Mouse (Mus musculus) liver, embryonic 14.5 days (tissue): ENCODE data around the gene St8sia4.

Source experiments
- CTCF ChIP-seq: IDR thresholded peaks from 2 replicates; pipeline ENCODE4 v1.5.1; 2016; ENCODE audit warnings: antibody characterized with exemption, low read depth, control low read depth
- EP300 ChIP-seq: IDR thresholded peaks from 2 replicates; pipeline ENCODE4 v1.6.1; 2016; ENCODE audit warnings: antibody characterized with exemption, low read depth

GRCm38 (mm10) chr1:95583310-95583709 is 84.1 kb downstream of the St8sia4 start:
- no peak for TF ChIP-seq CTCF
- no peak for TF ChIP-seq EP300
